Mouse (Mus musculus): Measurements from ENCODE around the gene Amhr2.
A peak's percentile ranks its signal among the peaks of the same experiment; 100 is the strongest.

The Amhr2 gene

DNA sequence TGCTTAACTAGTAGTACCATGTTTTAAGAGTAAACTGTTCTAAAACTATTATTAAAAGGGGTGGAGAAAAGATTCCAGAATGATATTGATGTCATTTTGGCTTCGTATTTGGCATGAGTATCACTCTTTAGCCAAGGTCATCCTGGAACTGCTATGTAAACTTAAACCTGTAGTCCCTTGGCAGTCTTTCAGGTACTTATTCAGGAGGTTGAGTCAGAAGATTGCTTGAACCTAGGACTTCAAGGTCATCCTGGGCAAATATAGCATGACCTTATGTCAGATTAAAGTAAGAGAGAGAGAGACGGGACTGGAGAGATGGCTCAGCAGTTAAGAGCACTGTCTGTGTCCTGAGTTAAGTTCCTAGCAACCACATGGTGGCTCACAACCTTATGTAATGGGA is 20.5 kb upstream of the Amhr2 start:
- DNase-seq (ENCODE audit: low spot score), result no peak

DNA sequence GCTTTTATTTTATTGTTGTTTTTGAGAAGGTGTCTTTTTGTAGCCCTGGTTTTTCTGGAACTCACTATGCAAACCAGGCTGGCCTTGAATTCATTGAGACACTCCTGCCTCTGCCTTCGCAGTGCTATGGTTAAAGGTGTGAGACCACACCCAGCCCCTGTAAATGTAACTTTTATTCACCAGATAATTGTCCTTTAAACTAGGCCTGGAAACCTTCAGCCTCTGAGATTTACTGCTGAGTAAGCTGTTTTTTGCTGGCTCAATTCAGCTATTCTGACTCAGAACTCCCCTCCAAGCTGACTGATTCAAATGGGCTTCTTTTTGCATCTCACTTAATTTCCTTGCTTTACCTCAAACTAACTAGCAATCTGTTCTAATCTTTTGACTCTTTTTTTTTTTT is 18.2 kb upstream of the Amhr2 start:
- no peak for DNase-seq (ENCODE audit: low spot score)

DNA sequence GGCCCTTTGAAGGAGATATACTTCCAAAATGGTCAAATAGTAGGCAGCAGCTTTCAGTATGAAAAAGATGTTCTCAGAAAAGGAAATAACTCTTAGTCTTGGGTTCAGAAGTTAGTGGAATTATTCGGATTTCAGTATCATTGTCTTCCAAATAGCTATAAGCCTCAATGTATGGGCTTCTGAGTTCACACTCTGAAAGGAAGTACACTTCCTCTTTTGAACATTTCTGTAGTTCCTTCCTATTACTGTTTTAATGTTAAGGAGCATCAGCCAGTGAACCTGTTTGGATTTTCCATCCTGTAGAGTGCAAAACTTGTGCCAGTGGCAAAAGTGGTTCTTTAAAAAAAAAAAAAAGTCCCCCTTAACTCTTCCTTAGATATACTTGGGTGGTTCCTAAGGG is 13.1 kb upstream of the Amhr2 start:
- no peak for DNase-seq (ENCODE audit: low spot score)

DNA sequence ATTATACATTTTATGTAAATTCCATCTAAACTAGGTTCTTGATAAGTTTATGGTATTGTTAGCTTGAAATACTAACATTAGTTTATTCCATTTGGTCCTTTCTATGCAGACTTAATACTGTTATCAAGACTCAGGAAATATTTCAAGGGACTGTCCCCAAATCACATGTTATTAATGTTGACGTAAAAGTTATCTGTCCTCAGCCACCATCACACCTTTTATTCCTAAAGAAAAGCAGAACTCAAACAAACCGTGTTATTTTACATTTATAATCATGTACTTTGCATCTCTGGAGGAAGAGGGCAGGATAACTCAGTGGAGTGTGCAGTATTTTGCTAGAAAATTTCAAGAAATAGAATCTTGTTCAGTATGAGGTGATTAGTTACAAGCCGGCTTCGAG is 12.0 kb upstream of the Amhr2 start:
- no peak for DNase-seq (ENCODE audit: low spot score)

DNA sequence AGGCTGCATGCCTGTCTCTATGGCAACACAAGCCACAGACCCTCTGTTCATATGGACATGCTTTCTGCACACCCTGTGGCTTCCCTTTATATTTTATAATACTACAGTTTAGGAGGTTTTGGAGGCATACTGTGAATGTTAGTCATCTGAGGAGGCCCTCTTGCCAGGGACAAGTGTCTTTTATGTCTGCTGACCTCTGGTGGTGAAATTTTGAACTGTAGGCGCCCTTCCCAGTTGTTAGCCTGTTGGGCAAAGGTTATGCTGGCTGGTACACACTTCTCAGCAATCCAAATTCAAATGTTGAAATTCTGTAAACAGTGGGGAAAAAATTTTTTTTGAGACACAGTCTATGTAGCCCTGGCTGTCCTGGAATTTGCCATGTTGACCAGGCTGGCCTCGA is 2.7 kb upstream of the Amhr2 start:
- peak; percentile 77 for DNase-seq (ENCODE audit: low spot score)

DNA sequence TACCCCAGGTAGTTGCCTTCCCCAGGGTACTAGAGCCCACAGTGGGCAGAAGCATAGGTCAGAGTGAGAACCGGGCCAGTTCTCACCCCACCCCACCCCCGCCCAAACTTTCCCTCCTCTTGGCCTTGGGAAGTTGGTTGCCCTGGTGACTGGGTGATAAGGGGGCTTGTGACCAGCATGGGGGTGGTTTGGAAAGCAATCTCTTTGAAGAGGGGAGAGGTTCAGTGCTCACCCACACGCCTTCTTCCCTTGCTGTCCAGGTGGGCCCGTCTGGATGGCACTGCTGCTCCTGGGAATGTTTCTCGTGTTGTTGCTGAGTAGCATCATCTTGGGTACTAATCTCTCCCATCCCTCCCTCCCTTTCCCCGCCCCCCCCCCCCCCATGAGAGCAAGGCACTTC is 1.3 kb downstream of the Amhr2 start:
- no peak for DNase-seq (ENCODE audit: low spot score)

DNA sequence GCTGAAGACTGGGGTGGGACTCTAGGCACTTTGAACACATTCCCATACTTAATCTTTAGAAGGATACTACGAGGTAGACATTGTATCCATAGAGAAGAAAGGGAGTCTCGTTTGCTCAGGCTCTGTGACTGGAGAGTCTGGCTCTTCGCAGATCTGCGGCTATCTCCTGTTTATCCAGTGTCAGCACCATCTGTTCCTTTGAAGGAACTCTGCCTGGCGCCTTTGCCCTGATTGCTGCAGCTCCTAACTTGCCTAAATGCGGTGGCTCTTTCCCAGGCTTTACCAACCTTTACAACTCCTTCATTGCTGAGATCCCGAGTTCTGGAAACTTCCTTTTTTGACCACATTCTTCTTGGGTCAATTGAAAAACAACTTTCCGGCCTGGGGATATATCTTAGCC is 4.2 kb downstream of the Amhr2 start:
- DNase-seq (ENCODE audit: low spot score), result no peak

DNA sequence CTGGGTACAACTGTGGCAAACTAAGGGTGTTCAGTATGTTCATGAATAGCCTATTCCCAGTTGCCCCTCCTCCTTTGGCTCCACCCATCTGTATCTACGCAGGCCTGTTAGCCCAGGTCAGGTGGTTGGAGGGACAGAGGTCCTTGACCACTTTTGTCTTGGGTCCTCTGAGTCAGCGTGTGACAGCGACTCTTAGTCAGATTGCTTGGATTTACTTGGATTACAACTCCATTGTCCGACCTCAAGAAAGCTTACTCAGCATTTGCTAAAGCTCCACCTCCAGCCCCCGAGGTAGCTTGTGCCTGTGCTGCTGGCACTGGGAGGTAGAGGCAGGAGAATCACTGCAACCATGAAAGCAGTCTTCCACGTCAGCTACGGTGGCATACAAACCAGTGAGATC is 5.8 kb downstream of the Amhr2 start:
- DNase-seq (ENCODE audit: low spot score), result no peak

DNA sequence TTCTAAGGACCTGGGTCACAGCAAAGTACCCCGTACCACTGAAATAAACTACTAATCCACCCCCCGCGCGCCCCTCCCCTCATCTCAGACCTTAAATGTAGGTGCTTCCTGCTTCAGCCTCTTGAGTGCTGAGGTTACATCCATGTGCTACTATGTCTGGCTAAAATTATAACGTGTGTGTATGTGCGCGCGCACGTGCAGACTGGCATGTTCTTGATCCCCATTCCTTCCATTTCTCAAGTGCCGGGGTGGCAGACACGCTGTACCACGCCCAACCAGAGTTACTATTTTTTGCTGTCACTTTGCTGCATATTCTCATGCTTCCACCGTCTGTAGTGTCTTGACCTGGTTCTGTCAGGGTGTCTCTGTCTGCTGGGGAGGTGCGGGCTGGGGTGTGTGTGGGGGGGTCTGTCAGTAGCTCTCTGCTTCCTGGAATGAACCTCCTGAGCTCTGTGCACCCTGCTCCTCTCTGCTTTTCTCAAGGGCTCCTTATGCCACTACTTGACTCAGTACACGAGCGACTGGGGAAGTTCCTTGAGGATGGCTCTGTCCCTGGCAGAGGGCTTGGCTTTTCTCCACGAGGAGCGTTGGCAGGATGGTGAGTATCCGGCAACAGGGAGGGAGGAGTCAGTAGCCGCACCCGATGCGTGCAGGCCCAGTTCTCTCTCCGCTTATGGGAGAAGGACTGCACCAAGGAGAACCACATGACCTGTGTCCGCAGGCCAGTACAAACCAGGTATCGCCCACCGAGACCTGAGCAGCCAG is 6.7 kb downstream of the Amhr2 start:
- no peak for DNase-seq (ENCODE audit: low spot score)

DNA sequence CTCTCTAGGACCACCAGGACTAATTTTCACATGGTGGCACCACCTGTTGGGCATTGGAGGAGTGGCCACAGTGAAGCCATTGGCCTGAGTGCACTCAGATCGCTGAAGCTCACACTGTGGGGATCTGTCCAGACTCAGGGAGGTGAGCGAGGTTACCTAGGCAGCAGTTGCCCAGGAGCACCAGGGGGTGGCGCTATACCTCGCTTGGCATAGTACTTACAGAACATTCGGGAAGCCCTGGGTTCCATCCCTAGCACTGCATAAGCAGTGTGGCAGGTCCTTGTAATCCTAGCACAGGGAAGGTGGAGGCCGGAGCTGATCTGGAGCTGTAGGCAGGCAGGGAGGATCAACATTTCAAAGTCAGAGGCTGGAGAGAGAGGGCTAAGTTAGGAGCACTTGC is 10.8 kb downstream of the Amhr2 start:
- peak; percentile 24 for DNase-seq (ENCODE audit: low spot score)

DNA sequence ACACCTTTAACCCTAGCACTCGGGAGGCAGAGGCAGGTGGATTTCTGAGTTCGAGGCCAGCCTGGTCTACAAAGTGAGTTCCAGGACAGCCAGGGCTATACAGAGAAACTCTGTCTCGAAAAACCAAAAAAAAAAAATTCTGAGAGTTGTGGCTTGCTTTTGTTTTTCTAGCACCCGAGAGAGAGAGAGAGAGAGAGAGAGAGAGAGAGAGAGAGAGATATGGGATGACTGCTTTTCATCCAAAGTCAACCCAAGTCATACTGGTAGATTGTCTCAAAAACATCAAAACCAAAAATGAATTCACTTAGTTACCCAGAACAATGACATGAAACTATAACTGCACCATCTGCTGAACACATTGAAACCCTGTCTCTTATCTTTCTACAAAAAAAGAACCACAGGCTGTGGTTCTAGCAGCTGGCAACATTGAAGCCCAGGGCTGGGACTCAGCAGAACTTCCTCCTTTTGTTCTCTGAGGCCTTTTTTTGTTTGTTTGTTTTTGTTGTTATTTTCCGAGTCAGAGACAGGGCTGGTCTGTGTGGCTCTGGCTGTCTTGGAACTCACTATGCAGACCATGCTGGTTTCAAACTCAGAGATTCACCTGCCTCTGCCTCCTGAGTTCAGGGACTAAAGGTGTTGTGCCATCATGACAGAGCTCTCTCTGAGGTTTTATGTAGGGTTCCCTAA is 13.0 kb downstream of the Amhr2 start:
- DNase-seq (ENCODE audit: low spot score), result peak; percentile 68

DNA sequence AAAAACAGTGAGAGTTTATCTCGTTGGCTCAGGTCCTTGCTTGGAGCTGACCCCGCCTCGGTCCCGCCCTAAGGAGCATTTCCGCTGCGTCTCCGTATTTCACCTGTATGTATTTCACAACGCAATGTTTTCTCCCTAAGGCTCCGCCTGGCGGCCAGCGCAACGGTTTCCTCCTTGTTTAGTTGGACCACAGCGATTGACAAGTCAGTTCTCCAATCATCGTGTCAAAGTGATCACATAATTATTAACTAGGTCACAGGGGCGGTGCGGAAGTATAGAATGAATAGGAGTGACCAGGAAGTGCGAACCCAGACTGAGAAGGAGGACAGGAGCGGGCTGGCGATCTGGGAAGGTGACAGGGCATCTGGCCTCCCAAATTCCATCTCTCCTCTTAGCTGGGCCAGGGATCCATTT is 13.7 kb downstream of the Amhr2 start, which contains the start of gene Prr13:
TSS of gene Prr13 (plus strand) at position 125 of the 414 bp plus-strand sequence.
- DNase-seq (ENCODE audit: low spot score), result peak; percentile 90

DNA sequence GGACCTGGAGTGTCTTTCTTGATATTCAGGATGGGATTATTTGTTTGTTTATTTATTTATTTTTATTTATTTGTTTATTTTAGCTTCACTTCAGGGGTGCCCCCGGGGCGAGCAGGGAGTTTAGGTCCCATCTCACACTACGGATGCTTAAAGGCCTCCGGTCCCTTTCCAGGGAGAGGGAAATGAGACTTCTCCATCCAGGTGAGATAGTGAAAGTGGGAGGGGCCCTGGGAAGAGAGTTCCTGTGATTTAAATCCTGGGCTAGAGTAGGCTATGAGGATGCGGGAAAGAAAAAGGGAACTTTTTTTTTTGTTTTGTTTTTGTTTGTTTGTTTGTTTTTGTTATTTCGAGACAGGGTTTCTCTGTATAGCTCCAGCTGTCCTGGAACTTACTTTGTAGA is 14.2 kb downstream of the Amhr2 start:
- DNase-seq (ENCODE audit: low spot score), result no peak

DNA sequence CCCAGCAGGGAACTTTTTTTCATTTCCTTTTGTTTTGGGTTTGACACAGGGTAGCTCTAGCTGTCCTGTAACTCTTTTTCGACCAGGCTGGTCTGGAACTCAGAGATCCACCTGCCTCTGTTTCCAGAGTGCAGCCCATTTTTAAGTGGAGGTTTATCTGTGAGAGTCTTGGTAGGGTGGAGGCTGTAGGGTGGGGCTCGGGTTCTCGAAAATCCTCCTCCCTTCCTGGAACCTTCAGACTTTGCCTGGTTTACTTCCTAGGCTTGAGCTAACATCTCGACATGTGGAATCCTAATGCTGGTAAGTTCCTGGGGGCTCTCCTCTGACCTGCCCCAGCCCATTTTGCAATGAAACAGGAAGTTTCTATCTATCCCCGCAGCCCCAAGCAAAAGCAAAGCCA is 14.7 kb downstream of the Amhr2 start:
- DNase-seq (ENCODE audit: low spot score), result no peak

DNA sequence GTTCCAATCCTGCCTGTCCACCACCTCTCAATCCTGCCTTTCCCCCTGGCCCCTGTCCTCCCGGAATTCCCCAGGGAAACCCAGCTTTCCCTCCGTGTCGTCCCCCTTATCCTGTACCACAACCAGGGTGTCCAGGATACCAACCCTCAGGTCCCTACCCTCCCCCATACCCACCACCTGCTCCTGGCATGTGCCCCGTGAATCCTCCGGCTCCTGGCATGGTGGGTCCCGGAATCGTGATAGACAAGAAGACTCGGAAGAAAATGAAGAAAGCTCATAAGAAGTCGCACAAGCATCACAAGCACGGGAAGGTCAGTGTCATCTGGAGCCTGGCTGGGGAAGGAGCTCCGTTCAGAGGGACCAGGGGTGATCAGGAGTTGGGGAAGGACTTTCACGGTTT is 15.2 kb downstream of the Amhr2 start:
- no peak for DNase-seq (ENCODE audit: low spot score)

DNA sequence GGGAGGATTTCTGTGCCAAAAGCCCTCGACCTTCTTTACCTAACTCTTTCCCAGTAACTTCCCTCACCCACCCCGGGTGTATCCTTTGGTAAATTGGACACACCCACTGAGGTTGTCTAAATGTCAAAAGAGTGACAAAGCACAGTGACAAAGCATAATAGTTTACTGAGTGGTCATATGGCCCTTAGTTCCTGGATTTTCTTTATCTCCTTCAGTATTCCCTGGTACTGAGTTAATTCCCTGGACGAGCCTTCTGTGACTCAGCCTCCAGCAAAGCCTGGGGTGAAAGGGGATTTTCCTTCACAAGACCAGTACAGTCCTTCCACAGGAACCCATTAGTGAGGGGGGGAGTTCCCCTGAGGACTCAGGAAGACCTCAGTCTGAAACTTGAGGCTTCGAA is 15.8 kb downstream of the Amhr2 start:
- DNase-seq (ENCODE audit: low spot score), result no peak

DNA sequence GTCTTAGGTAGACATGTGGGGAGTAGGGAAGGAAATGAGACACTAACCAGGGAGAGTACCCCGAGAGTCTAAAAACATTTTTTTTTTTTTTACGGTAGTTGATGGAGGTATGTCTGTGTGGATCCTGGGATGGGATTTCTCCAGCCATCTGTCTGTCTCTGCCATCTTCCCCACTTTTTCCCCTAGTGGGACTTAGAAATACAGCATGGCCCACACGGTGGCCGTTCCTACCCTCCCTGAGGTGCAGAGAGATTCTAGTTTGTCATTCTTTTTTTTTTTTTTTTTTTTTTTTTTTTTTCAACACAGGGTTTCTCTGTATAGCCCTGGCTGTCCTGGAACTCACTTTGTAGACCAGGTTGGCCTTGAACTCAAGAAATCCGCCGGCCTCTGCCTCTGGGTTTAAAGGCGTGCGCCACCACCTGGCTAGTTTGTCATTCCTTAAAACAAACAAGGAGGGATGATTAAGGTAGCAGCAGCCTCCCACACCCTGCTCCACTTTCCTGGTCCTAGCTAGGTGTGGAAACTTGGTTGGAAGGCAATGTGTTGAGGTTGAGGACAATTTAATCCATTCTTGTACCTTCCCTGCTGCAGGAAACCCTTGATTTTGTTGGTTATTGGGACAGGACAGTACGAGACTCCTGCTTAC is 16.4 kb downstream of the Amhr2 start:
- DNase-seq (ENCODE audit: low spot score), result no peak

DNA sequence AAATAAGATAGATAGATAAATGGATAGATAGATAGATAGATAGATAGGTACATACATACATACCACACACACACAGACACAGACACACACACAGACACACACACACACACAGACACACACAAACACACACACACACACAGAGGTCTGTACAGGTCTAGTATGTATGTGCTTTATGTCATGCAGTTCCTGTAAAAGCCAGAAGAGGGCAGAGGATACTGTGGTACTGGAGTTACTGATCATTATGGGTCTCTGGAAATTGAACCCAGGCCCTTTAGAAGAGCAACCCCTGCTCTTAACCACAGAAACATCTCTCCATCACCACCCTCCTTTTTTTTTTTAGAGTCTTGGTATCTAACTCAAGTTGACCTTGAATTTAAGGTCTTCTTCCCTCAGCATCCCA is 18.5 kb downstream of the Amhr2 start:
- DNase-seq (ENCODE audit: low spot score), result peak; percentile 38

DNA sequence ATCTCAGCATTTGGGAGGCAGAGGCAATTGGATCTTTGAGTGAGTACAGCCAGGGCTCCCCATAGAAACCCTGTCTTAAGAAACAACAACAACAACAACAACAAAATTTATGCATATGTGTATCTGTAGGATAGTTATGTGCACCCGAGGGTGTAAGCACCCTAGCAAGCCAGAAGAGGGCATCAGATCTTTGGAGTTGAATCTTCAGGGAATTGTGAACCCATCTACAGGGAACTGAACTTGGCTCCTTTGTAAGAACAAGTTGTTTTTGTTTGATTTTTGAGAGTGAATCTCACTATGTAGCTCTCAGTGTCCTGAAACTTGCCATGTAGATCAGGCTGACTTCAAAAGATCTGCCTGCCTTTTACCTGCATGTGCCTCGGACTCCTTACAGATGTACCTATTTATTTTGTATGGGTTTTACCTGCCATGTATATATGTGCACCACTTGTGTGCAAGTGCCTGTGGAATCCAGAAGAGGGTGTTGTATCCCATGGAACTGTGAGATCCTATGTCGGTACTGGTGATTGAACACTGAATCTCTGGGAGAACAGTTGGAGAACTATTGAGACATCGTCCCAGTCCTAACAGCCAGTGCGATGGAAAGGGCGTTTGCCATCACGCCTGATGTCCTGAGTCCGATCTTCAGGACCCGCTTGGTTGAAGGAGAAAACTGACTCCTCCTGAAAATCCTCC is 23.7 kb downstream of the Amhr2 start:
- DNase-seq (ENCODE audit: low spot score), result no peak

DNA sequence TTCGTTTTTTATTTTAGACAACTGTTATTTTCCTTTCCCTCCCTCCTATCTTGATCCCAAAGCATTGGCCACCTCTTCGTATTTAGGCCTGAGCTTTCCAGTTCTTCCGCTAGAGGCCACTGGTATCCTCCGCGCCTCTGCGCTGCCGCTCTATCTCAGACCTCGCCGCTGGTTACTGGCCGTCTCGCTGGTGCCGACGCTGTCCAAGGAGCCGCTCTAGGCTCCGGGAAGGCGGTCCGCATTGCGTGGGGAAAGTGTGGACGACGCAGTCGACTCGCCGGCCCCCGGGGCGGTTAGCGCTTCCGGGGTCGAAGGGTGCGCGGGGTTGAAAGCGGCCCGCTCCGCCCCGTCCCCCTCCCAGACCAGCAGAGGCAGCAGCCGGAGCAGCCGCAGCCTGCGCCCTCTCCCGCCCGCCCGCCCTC is 25.0 kb downstream of the Amhr2 start, which contains the start of gene Pcbp2:
TSS of gene Pcbp2 (plus strand) at position 357 of the 422 bp plus-strand sequence.
- peak; percentile 97 for DNase-seq (ENCODE audit: low spot score)

DNA sequence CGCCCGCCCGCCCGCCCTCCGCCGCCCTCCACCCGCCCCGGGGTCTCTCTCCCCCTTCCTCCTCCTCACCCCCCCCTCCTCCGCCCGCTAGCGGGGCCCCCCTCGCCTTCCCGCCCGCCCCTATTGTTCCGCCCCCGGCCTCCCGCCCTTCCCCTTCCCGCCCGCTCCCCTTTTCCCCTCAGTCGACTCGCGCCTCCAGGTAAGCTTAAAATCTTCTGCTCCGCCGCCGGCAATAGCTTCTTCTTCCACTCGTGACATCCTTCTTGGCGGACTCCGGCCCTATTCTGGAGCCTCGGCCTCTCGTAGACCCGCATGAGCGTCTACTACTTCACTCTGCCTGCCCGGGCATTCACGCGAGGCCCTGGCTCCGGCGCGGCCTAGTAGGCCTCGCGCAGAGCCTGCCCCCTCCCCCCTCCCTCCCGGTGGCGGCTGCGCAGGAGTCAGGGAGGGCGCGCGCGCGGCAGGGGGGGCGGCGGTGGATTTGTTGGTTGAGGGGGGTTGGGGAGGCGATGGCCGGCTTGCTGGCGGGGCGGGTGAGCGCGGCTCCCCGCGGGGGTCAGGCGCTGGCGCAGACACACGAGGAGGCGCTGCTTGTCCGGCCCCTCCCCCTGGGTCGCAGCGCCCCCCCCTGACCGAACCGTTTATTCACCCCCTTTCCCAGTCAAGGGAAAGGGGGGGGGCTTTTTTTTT is 25.6 kb downstream of the Amhr2 start:
- DNase-seq (ENCODE audit: low spot score), result peak; percentile 70

DNA sequence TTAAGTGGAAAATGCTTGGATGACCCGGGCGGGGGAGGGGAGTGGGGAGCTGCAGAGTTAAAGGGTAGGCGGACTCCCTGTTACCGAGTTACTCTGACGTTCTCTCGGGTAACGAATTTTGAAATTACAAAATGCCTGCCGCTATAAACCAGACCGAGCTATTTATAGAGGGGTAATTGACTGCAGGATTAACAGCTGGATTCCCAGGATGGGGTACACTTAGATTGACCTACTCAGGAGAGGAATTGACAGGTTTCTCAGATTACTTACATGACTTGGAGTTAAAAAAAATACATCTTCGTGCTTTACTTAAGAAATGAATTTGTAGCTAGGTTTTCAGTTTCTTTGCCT is 26.1 kb downstream of the Amhr2 start:
- no peak for DNase-seq (ENCODE audit: low spot score)

All from T-cell, adult 2 months (primary cell).